Mouse (Mus musculus) spleen, adult 2 months (tissue): ENCODE data around the gene Spred1.

Experiments
- CTCF ChIP-seq: fragments of 200-500 bp; IDR thresholded peaks from 2 replicates; pipeline ENCODE4 v1.5.1; 2011; ENCODE audit warnings: mild to moderate bottlenecking, inconsistent platforms; ENCODE audit not compliant: insufficient read depth, insufficient read length, insufficient replicate concordance; ENCODE audit errors: extremely low read depth
- POLR2A ChIP-seq: fragments of 200-500 bp; IDR thresholded peaks from 2 replicates; pipeline ENCODE4 v1.6.1; 2011; ENCODE audit warnings: low read depth, low read length, inconsistent platforms

DNA sequence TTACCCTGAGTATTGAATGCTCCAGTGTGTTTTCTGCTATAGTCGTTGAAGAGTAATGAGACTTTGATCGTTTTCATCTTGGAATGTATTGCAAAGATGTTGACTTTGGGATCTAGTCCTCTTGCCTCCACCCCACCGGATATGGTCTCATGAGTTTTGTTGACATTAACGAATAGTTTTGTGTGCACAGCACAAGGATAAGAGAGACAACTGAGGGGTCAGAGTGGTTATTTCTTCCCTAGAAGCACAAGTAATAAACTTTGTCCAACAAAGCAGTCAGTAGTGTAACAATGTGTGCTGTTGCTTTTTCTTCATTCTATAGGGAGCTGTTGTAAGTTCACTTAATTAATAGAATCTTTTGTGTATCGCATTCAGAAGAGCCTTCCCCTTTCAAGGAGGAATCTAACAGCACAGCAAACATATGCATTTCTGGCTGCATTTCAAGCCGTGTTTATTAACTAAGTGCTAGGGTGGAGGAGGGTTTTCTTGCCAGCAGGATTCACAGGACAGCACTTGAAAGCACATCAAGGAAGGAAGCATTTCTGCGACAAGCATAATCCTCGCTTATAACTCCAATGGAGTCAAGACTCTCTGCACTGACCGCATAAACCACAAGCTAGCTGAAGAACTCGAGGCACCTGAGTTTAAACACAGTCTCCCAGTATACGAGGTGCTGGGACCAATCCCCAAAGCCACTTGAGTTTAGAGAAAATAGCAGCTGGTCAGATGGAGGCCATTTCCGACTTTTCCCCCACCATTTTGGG, 35.0 kb upstream of the Spred1 start:
- no peak for TF ChIP-seq POLR2A
- TF ChIP-seq CTCF: no peak
